Mouse (Mus musculus): ENCODE data around the gene Zfp992.
"Not testable (repeated sequence)": the region's sequence is repeated elsewhere in the genome, so short reads cannot be mapped to it uniquely, and the experiment has no call there.

DNA sequence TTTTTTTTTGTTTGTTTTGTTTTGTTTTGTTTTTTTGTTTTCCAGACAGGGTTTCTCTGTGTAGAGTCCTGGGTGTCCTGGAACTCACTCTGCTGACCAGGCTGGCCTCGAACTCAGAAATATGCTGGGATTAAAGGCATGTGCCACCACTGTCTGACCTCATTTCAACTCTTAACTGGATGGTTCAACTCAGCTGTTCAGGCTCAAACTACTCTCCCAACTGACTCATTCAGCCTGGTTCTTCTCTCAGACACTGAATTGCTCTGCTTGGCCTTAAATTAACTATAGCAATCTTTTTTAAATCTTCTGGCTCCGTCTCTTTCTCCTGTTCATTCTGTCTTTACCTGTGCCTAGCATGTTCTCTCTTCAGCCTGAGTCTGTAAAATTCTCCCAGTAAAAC lies 68.3 kb downstream of the Zfp992 start:
- not testable (repeated sequence) for TF ChIP-seq POLR2A (IDR thresholded peaks at IDR 0.05; ENCODE audit: borderline replicate concordance, insufficient read depth, low read length); CTCF (IDR thresholded peaks at IDR 0.05; ENCODE audit: borderline replicate concordance, insufficient read depth, low read depth, low read length)

Measured in cerebellum, adult 2 months (tissue).